Mouse (Mus musculus) Muller cell, postnatal 12 days (primary cell): ENCODE results near the gene Neu1.
A peak's percentile ranks its signal among the peaks of the same experiment; 100 is the strongest.

Experiments
- DNase-seq: peaks from one replicate; pipeline ENCODE4 v3.0.0-alpha.2; 2015; ENCODE audit errors: inconsistent ontology term

Neu1 gene

GRCm38 (mm10) chr17:34902895-34903294, 28.2 kb upstream of the Neu1 start:
- no peak for DNase-seq

GRCm38 (mm10) chr17:34910982-34911381, 20.1 kb upstream of the Neu1 start:
- DNase-seq: no peak

GRCm38 (mm10) chr17:34911945-34912351, 19.1 kb upstream of the Neu1 start:
- DNase-seq: peak; percentile 57

- no peak for DNase-seq
Measured at GRCm38 (mm10) chr17:34913930-34914665, 17.0 kb upstream of the Neu1 start, which contains the start of gene Slc44a4. Gene Slc44a4 (plus strand): TSS chr17:34914466.

GRCm38 (mm10) chr17:34915410-34915831, 15.6 kb upstream of the Neu1 start:
- peak; percentile 29 for DNase-seq

- DNase-seq: no peak
Measured at GRCm38 (mm10) chr17:34916316-34916715, 14.7 kb upstream of the Neu1 start.

- DNase-seq: no peak
Measured at GRCm38 (mm10) chr17:34917188-34917587, 13.9 kb upstream of the Neu1 start.

GRCm38 (mm10) chr17:34922939-34923338, 8.1 kb upstream of the Neu1 start:
- no peak for DNase-seq

GRCm38 (mm10) chr17:34924258-34924657, 6.8 kb upstream of the Neu1 start:
- DNase-seq: no peak

GRCm38 (mm10) chr17:34927306-34928019, 3.6 kb upstream of the Neu1 start:
- no peak for DNase-seq

GRCm38 (mm10) chr17:34928841-34929240, 2.2 kb upstream of the Neu1 start:
- DNase-seq: no peak

- no peak for DNase-seq
Measured at GRCm38 (mm10) chr17:34931735-34932098, 664 bp downstream of the Neu1 start.

- no peak for DNase-seq
Measured at GRCm38 (mm10) chr17:34932287-34932686, 1.2 kb downstream of the Neu1 start.

- no peak for DNase-seq
Measured at GRCm38 (mm10) chr17:34934031-34934430, 3.0 kb downstream of the Neu1 start.

GRCm38 (mm10) chr17:34934830-34935229, 3.8 kb downstream of the Neu1 start:
- DNase-seq: no peak

GRCm38 (mm10) chr17:34937960-34938505, 7.0 kb downstream of the Neu1 start:
- no peak for DNase-seq

GRCm38 (mm10) chr17:34941344-34942041, 10.4 kb downstream of the Neu1 start:
- DNase-seq: peak; percentile 59

- no peak for DNase-seq
Measured at GRCm38 (mm10) chr17:34943128-34943815, 12.2 kb downstream of the Neu1 start.

- DNase-seq: no peak
Measured at GRCm38 (mm10) chr17:34944362-34944761, 13.3 kb downstream of the Neu1 start.

- no peak for DNase-seq
Measured at GRCm38 (mm10) chr17:34946486-34947140, 15.6 kb downstream of the Neu1 start.

- no peak for DNase-seq
Measured at GRCm38 (mm10) chr17:34947606-34948005, 16.6 kb downstream of the Neu1 start.
